Mouse (Mus musculus): ENCODE results near the gene Tubgcp5.

Tubgcp5 gene

GRCm38 (mm10) chr7:55852787-55853186 is 58.8 kb downstream of the Tubgcp5 start:
- in situ Hi-C loops (cut with MboI, MseI) = no loop called here

GRCm38 (mm10) chr7:55855597-55855996 is 61.6 kb downstream of the Tubgcp5 start:
- in situ Hi-C loops (cut with MboI, MseI) = no loop called here

GRCm38 (mm10) chr7:55856741-55857140 is 62.8 kb downstream of the Tubgcp5 start:
- in situ Hi-C loops (cut with MboI, MseI) = no loop called here

DNA sequence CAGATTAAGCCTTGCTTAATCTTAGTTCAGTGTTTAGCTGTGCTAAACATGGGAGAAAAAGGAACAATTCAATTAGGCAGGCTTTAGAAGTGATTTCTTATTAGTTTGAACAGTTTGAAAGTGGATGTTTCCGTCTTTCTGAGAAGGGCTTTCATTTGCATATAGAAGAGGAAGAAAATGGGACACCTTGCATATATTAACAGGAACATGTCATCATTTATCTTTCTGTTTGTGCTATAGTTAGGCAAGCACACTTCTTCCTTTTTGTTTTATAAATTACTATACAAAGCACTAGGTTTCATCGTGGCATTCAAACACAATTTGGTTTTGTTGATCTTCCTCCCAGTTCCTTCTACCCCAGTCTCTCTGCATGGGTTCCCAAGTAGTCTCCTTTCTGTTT is 63.8 kb downstream of the Tubgcp5 start:
- in situ Hi-C loops (cut with MboI, MseI) = no loop called here

- in situ Hi-C loops (cut with MboI, MseI) = no loop called here
Measured at GRCm38 (mm10) chr7:55858836-55859517, 65.0 kb downstream of the Tubgcp5 start.

DNA sequence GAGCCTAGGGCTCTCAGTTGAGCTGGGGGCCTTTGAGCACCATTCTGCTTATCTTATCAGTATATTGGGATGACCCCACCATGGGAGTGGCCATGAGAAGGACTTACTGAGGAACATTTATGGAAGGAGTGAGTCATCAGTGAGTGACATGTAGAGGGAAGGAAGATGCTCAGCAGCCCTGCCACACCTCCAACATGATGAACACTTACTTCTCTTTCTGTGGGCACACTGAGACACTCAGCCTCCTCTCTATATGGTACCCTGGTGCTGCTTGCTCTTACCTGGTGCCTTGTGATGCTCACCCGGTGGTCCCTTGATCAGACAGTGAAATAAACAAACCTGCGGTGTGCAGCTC is 65.5 kb downstream of the Tubgcp5 start:
- in situ Hi-C loops (cut with MboI, MseI) = no loop called here

- in situ Hi-C loops (cut with MboI, MseI) = no loop called here
Measured at GRCm38 (mm10) chr7:55859956-55860355, 66.0 kb downstream of the Tubgcp5 start.

DNA sequence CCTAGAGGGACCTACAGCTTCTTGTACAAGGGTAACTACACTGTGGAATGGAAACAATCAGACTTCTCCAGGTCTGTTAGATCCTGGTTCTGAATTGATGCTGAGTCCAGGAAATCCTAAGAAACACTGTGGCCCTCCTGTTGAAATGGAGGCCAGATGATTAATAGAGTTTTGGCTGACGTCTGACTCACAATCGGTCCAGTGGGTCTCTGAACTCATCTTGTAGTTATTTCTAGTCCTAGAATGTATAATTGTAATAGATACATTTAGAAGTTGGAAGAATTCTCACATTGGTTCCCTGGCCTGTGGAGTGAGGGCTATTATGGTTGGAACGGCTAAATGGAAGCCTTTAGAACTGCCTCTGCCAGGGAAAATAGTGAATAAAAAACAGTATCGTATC is 67.2 kb downstream of the Tubgcp5 start:
- in situ Hi-C loops (cut with MboI, MseI) = no loop called here

- in situ Hi-C loops (cut with MboI, MseI) = no loop called here
Measured at GRCm38 (mm10) chr7:55865044-55865443, 71.1 kb downstream of the Tubgcp5 start.

- in situ Hi-C loops (cut with MboI, MseI) = no loop called here
Measured at GRCm38 (mm10) chr7:55865750-55866416, 71.9 kb downstream of the Tubgcp5 start.

GRCm38 (mm10) chr7:55868247-55868646 is 74.3 kb downstream of the Tubgcp5 start:
- in situ Hi-C loops (cut with MboI, MseI) = no loop called here

- in situ Hi-C loops (cut with MboI, MseI) = no loop called here
Measured at GRCm38 (mm10) chr7:55869220-55869619, 75.3 kb downstream of the Tubgcp5 start.

- in situ Hi-C loops (cut with MboI, MseI) = no loop called here
Measured at GRCm38 (mm10) chr7:55870340-55871020, 76.5 kb downstream of the Tubgcp5 start.

DNA sequence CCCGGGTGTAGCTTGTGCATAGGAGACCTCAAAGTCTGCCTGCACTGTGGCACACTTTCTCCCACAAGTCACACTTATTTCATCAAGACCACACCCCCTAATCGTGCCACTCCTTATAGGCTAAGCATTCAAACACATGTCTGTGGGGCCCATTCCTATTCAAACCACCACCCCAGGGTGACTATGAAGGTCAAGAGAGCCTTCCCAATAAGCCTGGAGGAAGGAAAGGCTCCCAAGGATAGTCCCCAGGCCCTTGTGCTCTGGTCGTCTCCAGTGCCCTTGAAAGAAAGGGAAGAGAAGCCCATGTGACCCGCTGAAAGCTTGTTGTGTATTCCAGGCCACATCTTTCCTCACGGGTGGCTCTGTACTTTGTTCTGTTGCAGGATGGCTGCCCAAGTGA is 77.5 kb downstream of the Tubgcp5 start:
- in situ Hi-C loops (cut with MboI, MseI) = no loop called here

GRCm38 (mm10) chr7:55874703-55875102 is 80.7 kb downstream of the Tubgcp5 start:
- in situ Hi-C loops (cut with MboI, MseI) = no loop called here

DNA sequence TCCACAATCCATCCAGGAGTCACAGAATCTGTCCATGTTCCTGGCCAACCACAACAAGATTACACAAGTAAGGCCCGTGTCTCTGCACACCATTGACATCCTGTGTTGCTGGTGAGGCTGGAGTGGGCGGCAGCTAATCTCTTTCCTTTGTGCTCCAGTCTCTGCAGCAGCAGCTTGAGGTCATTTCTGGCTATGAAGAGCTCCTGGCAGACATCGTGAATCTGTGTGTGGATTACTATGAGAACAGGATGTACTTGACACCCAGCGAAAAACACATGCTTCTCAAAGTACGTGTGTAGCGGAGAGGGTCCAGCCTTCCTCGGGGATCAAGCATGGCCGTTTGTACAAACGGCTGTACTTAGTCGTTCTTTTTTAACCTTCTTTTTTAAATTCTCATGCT is 83.8 kb downstream of the Tubgcp5 start:
- in situ Hi-C loops (cut with MboI, MseI) = no loop called here

DNA sequence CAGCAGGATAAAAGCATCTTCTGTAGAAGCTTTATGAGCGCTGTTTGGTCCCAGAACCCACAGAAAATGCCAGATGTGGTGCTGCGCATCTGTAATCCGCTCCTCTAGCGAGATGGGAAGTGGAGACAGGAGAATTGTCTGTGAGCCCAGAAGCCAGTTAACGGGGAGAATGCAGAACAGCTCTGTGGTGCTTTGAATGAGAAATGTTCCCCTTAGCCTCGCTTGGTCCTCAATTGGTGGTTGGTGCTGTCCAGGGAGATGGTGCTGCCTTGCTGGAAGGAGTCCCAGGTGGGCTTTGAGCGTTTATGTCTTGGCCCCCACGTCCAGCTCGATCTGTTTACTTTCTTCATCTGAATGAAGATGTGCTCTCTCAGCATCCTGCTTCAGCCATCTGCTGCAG is 86.9 kb downstream of the Tubgcp5 start:
- in situ Hi-C loops (cut with MboI, MseI) = no loop called here

All from regulatory T cell (primary cell).